Mouse (Mus musculus): Measurements from ENCODE around the gene 9530077C05Rik. TPM values are rescaled to one million over a fixed set of nuclear protein-coding genes. Genes with fewer than 3 reads are reported as not detected.
"Not testable (repeated sequence)": the region's sequence is repeated elsewhere in the genome, so short reads cannot be mapped to it uniquely, and the experiment has no call there.

Gene 9530077C05Rik
- 3.3 and 3.5 TPM in 2 replicates for polyA plus RNA-seq (2012; rRNA removed)

DNA sequence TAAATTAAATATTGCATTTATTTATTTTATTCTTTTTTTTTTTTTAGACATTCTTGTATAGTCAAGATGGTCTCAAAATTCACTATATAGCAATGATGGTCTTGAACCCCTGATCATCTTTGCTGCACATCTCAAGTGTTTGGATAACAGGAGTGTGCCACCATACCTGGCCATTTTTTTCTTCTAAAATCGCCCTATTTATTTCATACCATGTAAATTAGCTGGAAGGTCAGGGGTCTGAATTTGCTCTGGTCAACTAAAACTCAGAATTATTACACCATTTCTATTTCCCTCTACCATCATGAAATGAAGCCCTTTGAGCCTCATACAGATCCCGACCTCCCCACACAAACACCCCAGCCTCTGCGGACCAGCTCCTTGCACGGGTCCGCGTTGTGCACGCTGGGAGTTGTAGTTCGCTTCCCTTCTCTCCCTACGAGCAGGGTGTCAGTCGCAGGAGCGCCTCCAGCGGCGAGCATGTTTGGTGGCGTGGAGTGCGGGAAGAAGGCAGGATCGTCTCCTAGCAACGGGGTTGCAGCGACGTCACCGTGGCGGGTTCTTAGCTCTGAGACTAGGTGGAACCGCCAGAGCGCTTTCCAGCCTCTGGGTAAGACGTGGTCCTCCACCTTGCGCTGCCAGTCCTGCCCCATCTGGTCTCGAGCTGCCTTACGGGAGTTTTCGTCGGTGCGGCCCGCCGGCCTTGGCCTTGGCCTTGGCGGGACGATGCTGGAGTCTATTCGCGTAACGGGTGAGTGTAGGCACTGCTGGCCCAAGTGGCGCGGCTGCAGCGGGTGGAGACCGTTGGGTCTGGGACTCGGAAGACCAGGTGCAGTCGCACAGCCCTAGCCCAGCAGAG lies at the start of gene 9530077C05Rik:
Gene 9530077C05Rik (plus strand): TSS at position 512 of the 856 bp plus-strand sequence.
- peak; percentile 77 for DNase-seq (ENCODE audit: low spot score)

DNA sequence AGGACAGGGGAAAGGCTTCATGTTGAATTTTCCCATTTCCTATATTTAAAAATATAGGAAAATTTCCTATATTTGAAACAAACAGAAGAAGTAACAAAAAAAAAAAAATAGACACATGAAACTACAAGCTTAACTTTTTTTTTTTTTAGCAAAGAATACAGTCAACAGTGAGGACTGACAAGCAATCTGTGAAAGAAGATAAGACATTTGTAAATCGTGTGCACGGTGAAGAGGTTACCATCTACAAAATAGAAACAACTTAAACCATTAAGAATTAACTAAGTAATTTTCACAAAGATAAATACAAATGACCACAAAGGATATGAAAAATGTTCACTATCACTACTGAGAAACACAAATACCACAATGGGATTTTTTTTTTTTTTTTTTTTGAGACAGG lies 45.1 kb upstream of the 9530077C05Rik start:
- DNase-seq (ENCODE audit: low spot score): no peak

DNA sequence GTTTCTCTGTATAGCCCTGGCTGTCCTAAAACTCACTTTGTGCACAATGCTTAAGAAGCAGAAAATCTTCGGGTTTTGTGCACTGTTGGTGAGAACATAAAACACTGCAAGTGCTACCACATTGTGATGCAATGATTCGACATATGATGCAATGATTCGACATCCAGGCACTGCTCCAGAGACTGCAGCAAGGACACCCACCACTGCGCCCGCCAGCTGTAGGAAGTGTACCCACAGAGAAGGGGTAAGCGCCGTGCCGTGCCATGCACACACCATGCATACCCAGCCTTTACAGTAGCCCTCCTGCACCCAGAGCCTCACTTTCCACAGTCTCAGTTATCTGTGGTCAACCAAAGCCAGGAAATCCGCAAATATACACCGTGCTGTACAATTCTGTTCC lies 44.7 kb upstream of the 9530077C05Rik start:
- no peak for DNase-seq (ENCODE audit: low spot score)

DNA sequence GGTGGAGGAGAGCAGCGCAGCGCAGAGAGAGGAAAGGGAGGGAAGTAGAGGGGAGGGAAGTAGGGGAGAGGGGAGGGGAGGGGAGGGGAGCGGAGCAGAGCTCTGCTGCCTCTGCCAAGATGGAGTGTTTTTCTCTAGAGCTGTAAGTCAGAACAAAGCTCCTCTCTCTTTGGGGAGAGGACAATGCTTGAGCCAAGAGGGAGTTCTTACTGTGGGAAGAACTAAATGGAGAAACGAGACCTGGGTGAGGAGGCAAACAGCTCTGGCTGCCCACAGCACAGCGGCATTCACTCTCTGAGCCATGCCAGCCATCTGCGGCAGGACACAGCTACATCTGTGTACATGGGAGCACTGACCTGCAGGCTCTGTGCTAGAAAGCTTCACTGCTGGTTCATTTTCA lies 43.3 kb upstream of the 9530077C05Rik start:
- no peak for DNase-seq (ENCODE audit: low spot score)

DNA sequence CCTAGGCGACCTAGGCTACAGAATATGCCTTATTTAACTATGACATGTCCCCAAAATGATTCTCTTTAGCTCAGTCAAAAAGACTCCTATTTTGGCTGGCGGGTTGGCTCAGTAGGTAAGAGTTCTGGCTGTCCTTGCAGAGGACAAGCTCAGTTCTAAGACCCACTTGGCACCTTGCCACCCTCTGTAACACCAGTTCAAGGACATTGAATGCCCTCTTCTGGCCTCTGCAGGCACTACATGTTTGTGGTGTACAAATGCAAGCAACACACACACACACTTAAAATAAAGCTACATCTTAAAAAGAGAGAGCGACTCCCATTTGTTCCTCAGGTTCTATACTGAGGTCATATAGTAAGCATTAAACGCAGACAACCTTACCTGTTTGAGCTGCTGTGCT lies 38.6 kb upstream of the 9530077C05Rik start:
- no peak for DNase-seq (ENCODE audit: low spot score)

DNA sequence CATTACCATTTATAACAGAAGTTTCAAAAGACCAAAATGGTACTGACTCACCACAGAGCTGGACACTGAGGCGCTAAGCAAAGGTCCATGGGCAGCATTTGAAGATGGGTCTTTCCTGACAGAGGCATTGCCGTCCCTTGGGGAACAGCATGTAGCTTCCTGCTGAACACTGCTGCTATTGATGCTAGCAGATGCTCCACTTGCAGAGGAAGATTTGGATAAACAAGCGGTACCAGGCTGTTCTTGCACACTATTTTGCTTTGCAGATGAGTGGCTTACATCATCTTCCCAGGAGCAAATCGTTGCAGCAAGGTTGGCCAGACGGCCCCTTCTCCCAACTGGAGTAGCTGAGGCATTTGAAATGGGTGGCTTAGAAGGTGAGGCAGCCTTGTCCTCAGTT lies 35.2 kb upstream of the 9530077C05Rik start:
- DNase-seq (ENCODE audit: low spot score): no peak

DNA sequence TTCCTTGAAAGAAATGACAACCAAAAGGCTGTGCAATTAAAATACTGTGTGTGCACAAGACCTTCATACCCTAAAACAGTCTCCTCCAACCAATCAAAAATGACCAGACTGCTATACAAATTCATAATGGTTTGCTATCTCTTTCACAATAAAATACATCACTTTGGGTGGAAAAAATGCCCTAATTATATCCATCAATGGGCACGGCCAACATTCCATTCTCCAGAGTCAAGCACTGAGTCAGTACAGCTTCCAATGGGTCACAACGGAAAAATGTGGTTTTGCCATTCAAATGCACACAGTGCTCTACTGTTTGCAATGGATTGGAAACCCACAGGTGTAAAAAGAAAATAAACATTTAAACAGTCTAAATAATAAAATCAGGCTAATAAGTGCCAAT lies 25.4 kb upstream of the 9530077C05Rik start:
- DNase-seq (ENCODE audit: low spot score): no peak

DNA sequence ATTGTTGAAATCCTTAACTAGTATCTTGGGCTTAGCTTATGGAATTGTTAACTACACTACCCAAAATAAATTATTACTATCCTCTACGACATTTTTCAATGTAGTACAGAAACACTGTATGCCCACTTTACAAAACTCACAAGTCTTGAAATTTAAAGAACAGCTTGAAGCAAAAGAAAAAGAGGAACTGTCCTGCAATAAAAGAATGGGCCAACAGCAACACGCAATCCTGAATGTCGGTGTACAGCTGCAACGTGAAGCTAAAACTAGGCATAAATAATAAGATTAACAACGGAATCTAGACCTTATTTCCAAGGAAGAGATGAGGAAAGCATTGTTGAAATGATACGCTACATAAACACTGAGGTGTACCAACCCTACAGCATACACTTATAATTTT lies 23.4 kb upstream of the 9530077C05Rik start:
- no peak for DNase-seq (ENCODE audit: low spot score)

DNA sequence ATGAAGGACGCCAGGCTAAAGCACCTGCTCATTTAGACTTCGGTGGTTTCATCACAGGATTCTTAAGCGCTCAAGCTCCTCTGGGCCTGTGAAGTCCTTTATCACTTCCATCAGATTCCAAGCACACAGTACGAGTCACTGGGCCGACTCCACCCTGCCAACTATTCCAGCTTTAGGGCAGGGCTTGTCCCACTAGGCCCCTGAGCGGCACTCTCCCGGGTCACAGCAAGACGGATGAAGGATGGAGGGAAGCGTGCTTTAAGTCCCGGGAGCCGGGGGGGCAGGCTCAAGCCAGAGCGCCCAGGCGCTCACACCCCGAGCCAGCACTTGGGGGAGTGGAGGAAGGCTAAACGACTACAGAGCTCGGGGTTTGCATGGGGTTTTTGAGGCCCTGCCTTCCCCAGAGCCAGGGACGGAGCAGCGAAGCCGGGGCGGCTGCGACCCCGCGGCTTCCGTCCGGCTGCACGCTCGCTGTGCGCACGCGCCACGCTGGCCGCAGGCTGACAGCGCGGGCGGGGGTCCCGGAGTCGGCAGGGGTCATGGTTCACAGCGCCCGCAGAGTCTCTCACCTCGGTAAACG lies 22.8 kb upstream of the 9530077C05Rik start:
- DNase-seq (ENCODE audit: low spot score): peak; percentile 26

DNA sequence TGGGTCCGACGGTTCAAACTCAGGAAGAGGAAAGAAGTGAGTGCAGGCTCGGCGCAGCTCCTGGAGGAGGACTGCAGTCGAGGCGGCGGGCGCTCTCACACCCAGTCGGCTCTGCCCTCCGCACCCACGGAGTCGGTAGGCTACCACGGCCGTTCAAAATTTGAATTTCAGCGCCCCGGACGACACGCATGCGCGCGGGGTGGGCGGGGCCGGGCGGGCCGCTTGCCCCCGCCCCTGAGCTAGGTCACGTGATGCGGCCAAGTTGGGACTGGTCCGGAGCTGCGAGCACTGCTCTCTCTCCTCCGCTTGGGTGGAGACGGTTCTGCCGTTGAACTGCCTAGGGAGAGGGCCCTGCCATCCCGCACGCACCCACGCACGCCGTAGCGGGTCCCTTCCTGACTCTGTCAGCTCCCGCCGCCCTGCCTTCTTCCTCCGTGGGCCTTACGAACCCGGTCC lies 22.3 kb upstream of the 9530077C05Rik start, which contains the start of gene Anln:
Gene Anln (minus strand): TSS at position 168 of the 456 bp plus-strand sequence.
- DNase-seq (ENCODE audit: low spot score): peak; percentile 87

DNA sequence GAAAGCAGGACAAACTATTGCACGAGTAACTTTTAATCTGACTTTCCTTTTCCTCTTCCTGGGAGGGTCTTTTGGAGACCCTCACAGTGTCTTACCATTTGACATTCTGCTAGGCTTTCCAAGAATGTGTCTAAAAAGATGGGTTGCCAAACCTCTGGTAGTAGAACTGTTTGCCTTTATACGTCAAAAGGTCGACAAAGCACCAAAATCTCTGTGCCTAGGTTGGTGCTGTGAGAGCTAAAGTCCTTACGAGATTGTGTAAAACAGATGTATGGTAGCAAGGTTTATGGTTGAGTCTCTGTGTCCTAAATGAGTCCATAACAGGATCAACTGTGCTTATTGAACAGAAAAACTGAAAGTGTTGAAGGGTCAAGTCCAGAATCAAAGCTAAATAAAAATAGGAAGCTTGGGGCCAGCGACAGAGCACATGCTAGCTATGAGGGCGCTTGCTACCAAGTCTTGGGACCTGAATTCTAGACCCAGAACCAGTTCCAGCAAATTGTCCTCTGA lies 21.5 kb upstream of the 9530077C05Rik start:
- DNase-seq (ENCODE audit: low spot score): no peak

DNA sequence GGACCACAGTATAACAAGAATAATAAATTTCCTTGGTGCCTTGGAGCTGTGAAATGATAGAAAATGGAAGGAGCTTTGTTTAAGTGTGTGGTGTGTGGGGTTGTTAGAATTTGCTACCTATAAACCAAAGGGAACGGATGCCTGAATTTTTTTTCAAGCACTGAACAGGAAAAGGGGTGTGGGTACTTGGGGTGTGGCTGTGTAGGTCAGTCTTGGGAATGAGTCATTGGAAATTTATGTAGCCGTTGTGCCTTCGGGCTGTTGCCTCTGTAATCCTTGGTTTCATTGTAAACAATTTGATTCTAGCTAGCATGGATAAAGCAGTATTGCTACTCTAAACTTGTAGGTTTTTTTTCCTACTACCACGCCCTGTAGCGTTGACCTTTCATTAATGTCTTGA lies 20.9 kb upstream of the 9530077C05Rik start:
- DNase-seq (ENCODE audit: low spot score): no peak

DNA sequence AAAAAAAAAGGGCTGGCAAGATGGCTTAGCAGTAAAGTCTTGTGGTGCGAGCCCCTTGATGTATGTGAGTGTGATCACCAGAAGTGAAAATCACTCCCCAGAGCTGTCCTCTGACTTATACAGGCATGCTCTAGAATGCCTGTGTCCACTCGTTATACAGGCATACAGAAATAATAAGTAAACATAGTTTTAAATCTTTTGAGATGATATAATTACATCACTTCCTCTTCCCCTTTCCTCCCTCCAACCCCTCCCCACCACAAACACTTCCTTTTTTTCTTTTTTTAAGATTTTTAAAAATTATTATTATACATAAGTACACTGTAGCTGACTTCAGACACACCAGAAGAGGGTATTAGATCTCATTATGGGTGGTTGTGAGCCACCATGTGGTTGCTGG lies 16.6 kb upstream of the 9530077C05Rik start:
- no peak for DNase-seq (ENCODE audit: low spot score)

DNA sequence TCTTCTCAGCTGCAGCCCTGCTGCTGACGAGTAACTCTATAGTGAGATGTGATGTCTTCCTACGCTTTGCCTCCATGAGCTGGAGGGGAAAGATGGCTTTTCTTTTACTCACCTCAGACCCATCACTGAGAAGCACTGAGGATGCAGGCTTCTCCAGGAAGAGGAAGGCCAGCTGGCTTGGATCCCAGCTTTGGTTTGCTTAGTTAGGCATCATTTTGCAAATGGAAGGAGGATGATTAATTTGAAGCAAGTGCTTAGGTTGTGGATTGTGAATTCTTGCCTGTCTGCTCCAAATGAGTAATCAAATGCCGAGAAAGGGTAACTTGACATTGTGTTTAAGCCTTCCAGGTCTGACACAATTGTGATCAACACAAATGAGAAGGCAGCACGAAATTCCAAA lies 12.3 kb upstream of the 9530077C05Rik start:
- no peak for DNase-seq (ENCODE audit: low spot score)

DNA sequence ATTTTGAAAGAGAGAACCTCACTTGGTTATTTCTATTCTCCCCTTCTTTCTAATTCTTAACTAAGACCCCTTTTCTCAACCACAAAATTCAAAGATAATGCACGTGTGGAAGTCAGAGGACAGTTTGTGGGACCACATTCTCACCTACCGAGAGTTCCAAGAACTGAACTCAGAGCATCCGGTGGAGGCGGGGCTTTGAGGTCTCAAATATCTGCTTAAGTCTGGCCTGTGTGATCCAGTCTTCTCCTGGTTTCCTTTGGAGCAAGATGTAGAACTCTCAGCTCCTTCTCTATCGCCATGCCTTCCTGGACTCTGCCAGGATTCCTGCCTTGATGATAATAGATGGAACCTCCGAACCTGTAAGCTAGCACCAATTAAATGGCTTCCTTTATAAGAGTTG lies 9.3 kb upstream of the 9530077C05Rik start:
- no peak for DNase-seq (ENCODE audit: low spot score)

DNA sequence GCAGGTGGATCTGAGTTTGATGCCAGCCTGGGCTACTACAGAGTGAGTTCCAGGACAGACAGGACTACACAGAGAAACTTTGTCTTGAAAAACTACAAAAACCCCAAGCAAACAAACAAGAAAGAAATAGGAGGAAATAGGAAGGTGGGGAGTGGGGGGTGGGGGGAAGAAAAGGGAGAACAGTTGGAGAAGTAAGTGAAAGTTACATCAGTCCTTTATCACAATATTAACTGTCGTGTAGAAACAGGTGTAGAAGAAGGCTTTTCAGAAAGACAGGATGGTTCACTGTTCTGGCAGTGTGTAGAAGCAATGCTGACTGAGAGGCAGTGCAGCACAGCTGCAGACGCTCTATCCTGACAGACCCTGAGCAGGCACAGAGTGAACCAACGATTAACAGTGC lies 8.3 kb upstream of the 9530077C05Rik start:
- no peak for DNase-seq (ENCODE audit: low spot score)

DNA sequence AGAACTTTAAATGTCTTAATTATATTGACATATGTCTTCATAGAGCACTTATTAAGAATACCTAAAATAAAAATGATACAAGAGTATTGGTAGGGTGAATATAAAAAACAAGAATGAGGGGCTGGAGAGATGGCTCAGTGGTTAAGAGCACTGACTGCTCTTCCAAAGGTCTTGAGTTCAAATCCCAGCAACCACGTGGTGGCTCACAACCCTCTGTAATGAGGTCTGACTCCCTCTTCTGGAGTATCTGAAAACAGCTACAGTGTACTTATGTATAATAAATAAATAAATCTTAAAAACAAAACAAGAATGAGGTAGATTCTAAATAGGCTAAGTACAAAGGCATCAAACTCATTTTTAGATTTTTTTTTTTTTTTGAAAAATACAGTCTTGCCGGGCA lies 7.8 kb upstream of the 9530077C05Rik start:
- DNase-seq (ENCODE audit: low spot score): not testable (repeated sequence)

DNA sequence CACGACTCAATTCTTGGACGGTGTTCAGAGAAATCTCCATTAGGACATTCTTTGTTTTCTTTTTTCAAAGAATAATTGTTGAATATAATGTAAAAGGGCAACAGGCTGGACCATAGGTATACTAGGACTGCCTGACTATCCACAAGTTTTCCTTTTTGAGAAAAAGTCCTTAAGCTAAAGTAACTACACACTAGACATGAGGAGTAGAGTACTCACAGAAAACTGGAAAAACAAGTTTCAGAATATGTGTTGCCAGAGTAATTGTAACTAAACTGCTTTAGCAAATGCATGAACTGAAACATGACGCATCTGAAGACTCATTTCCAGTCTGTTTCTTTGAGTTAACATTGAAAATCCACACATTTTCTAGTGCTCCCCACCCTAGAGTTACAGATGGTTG lies 5.9 kb upstream of the 9530077C05Rik start:
- DNase-seq (ENCODE audit: low spot score): no peak

DNA sequence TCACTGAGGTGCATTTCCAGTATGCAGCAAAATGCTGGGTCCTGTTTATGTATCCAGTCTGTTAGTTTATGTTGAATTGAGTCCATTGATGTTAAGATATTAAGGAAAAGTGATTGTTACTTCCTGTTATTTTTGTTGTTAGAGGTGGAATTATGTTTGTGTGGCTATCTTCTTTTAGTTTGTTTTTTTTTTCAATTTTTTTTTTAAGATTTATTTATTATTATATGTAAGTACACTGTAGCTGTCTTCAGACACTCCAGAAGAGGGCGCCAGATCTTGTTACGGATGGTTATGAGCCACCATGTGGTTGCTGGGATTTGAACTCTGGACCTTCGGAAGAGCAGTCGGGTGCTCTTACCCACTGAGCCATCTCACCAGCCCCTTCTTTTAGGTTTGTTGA lies 3.7 kb upstream of the 9530077C05Rik start:
- DNase-seq (ENCODE audit: low spot score): not testable (repeated sequence)

DNA sequence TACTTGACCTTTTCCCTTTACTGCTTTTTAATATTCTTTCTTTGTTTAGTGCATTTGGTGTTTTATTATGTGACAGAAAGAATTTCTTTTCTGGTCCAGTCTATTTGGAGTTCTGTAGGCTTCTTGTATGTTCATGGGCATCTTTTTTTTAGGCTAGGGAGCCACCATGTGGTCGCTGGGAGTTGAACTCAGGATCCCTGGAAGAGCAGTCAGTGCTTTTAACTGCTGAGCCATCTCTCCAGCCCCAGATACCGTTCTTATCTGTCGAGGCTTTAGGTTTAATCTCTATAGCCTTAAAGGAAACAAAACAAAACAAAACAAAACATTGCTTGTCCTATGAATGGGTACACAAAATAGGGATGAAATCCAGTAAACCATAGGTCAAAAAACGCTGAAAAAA lies 3.0 kb upstream of the 9530077C05Rik start:
- DNase-seq (ENCODE audit: low spot score): not testable (repeated sequence)

DNA sequence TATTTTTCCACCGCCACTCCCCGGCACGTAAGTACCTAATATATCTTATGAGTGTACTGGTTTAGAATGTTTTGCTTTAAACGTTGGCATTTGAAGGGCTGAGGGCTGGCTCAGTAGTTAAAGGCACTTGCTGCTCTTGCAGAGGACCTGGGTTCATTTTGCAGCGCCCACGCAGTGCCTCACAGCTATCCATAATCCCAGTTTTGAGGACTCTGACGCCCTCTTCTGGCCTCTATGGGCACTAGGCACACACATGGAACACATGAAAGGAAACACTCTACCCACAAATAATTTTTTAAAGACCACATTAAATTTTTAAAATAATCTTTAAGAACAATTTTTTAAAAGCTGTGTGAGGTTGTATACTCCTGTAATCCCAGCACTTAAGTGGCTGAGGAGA lies 1.8 kb upstream of the 9530077C05Rik start:
- no peak for DNase-seq (ENCODE audit: low spot score)

DNA sequence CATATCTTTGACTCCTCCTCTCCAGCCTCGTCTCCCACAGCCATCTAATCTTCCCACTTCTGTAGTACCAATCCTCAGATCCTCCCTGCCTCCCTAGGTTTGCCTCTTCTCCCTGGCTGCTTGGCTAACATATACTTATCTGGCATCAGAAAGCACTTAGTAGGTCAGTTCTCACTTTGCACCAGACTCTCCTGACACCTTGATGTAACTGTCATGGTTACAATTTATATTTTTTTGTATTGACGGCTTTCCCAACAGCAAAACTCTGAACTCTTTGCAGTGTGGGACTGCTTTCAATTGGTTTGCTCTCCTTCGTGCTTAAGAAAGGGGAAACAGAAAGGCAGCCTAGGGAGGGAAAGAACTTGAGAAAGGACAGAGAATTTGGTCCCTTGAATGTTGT lies 4.9 kb downstream of the 9530077C05Rik start:
- DNase-seq (ENCODE audit: low spot score): no peak

DNA sequence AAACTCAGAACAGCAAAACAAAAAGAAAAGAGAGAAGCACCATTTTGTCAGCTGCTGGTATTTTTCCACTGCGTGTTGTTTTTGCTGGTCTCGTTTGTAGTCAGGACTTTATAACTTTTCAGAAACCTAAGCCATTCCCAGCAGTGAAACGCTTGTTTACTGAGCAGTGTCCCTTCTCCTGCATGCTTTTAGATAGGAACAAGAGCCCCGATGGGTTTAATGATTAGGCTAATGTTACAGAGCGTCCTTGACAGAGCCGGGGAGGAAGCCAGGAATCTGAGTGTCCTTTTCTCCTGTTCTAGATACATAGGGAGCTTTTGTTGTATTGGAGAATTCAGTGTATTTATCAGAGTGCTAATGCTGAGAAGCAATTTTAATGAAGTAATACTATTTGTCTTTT lies 6.2 kb downstream of the 9530077C05Rik start:
- no peak for DNase-seq (ENCODE audit: low spot score)
